Mouse (Mus musculus): ENCODE results near the gene Pnliprp2.

Gene Pnliprp2

GRCm38 (mm10) chr19:58759423-58759822, at the start of gene Pnliprp2:
Gene Pnliprp2, plus strand, starts transcription at chr19:58759719.
- no peak for DNase-seq (ENCODE audit: low read depth, low spot score)

GRCm38 (mm10) chr19:58717925-58718324, 41.6 kb upstream of the Pnliprp2 start:
- no peak for DNase-seq (ENCODE audit: low read depth, low spot score)

- no peak for DNase-seq (ENCODE audit: low read depth, low spot score)
Observed at GRCm38 (mm10) chr19:58720439-58720838, 39.1 kb upstream of the Pnliprp2 start.

GRCm38 (mm10) chr19:58726551-58726950, 33.0 kb upstream of the Pnliprp2 start:
- DNase-seq (ENCODE audit: low read depth, low spot score), result no peak

- DNase-seq (ENCODE audit: low read depth, low spot score), result no peak
Observed at GRCm38 (mm10) chr19:58727756-58728155, 31.8 kb upstream of the Pnliprp2 start.

- DNase-seq (ENCODE audit: low read depth, low spot score), result peak; percentile 34
Observed at GRCm38 (mm10) chr19:58728445-58729031, 31.0 kb upstream of the Pnliprp2 start, which contains the start of gene Pnliprp1. Gene Pnliprp1, plus strand, starts transcription at chr19:58728887.

- DNase-seq (ENCODE audit: low read depth, low spot score), result no peak
Observed at GRCm38 (mm10) chr19:58733216-58733615, 26.3 kb upstream of the Pnliprp2 start.

- DNase-seq (ENCODE audit: low read depth, low spot score), result no peak
Observed at GRCm38 (mm10) chr19:58738111-58738510, 21.4 kb upstream of the Pnliprp2 start.

GRCm38 (mm10) chr19:58741036-58741435, 18.5 kb upstream of the Pnliprp2 start:
- no peak for DNase-seq (ENCODE audit: low read depth, low spot score)

- no peak for DNase-seq (ENCODE audit: low read depth, low spot score)
Observed at GRCm38 (mm10) chr19:58742711-58743110, 16.8 kb upstream of the Pnliprp2 start.

- DNase-seq (ENCODE audit: low read depth, low spot score), result no peak
Observed at GRCm38 (mm10) chr19:58743736-58744135, 15.8 kb upstream of the Pnliprp2 start.

GRCm38 (mm10) chr19:58747498-58748000, 12.0 kb upstream of the Pnliprp2 start:
- no peak for DNase-seq (ENCODE audit: low read depth, low spot score)

- DNase-seq (ENCODE audit: low read depth, low spot score), result no peak
Observed at GRCm38 (mm10) chr19:58750822-58751221, 8.7 kb upstream of the Pnliprp2 start.

- no peak for DNase-seq (ENCODE audit: low read depth, low spot score)
Observed at GRCm38 (mm10) chr19:58751504-58751903, 8.0 kb upstream of the Pnliprp2 start.

- DNase-seq (ENCODE audit: low read depth, low spot score), result no peak
Observed at GRCm38 (mm10) chr19:58758871-58759270, 648 bp upstream of the Pnliprp2 start.

GRCm38 (mm10) chr19:58762316-58762715, 2.8 kb downstream of the Pnliprp2 start:
- no peak for DNase-seq (ENCODE audit: low read depth, low spot score)

- DNase-seq (ENCODE audit: low read depth, low spot score), result no peak
Observed at GRCm38 (mm10) chr19:58762848-58763541, 3.5 kb downstream of the Pnliprp2 start.

- no peak for DNase-seq (ENCODE audit: low read depth, low spot score)
Observed at GRCm38 (mm10) chr19:58767329-58767728, 7.8 kb downstream of the Pnliprp2 start.

- DNase-seq (ENCODE audit: low read depth, low spot score), result no peak
Observed at GRCm38 (mm10) chr19:58776461-58776860, 16.9 kb downstream of the Pnliprp2 start.

GRCm38 (mm10) chr19:58781566-58781965, 22.0 kb downstream of the Pnliprp2 start:
- DNase-seq (ENCODE audit: low read depth, low spot score), result no peak

- no peak for DNase-seq (ENCODE audit: low read depth, low spot score)
Observed at GRCm38 (mm10) chr19:58783938-58784337, 24.4 kb downstream of the Pnliprp2 start.

GRCm38 (mm10) chr19:58789194-58789593, 29.7 kb downstream of the Pnliprp2 start:
- no peak for DNase-seq (ENCODE audit: low read depth, low spot score)

GRCm38 (mm10) chr19:58794284-58794683, 34.8 kb downstream of the Pnliprp2 start, which contains the start of gene 1700019N19Rik:
Gene 1700019N19Rik, minus strand, starts transcription at chr19:58794461.
- no peak for DNase-seq (ENCODE audit: low read depth, low spot score)
